Mouse (Mus musculus) liver, embryonic 14.5 days (tissue): ENCODE data around the gene Crlf2. TPM values are rescaled to one million over a fixed set of nuclear protein-coding genes. Genes with fewer than 3 reads are reported as not detected.

Experiments
- ATAC-seq: fragments of 200-750 bp; cut with Nextera tagmentation; 2 replicates; pipeline ENCODE4 v1.8.0; 2017; ENCODE audit warnings: moderate number of reproducible peaks, mild to moderate bottlenecking, moderate library complexity; ENCODE audit not compliant: insufficient read depth
- DNase-seq, 3 experiments: peaks; one replicate each; pipeline ENCODE4 v3.0.0-alpha.2; 2012 to 2013; ENCODE audit warnings: low read depth in 3 of 3, low spot score in 3 of 3
- H3K27ac ChIP-seq: fragments of 300-500 bp; sonication (generic); 2 replicates; pipeline ENCODE4 v1.5.1; 2014; ENCODE audit warnings: moderate library complexity, mild to moderate bottlenecking, control low read depth, inconsistent platforms
- H3K27me3 ChIP-seq: fragments of 300-500 bp; sonication (generic); 2 replicates; pipeline ENCODE4 v1.6.1; 2014; ENCODE audit warnings: mild to moderate bottlenecking, low read length, moderate library complexity; ENCODE audit not compliant: control insufficient read depth, insufficient read depth
- H3K36me3 ChIP-seq: fragments of 300-500 bp; sonication (generic); replicated peaks from 2 replicates; pipeline ENCODE4 v1.6.1; 2014; ENCODE audit warnings: low read depth; ENCODE audit not compliant: control insufficient read depth, insufficient read depth
- H3K4me1 ChIP-seq, 2 experiments: fragments of 200-500 bp in 1 of 2; fragments of 300-500 bp in 1 of 2; sonication (generic) in 1 of 2; replicated peaks; 2 replicates each; pipeline ENCODE4 v1.6.1; 2012 to 2014; ENCODE audit warnings: antibody characterized with exemption in 1 of 2, inconsistent platforms in 1 of 2, low read length in 1 of 2; ENCODE audit not compliant: control insufficient read depth in 2 of 2, insufficient read depth in 2 of 2
- H3K4me2 ChIP-seq: fragments of 300-500 bp; sonication (generic); 2 replicates; pipeline ENCODE4 v1.6.1; 2014; ENCODE audit warnings: low read depth, mild to moderate bottlenecking, control low read depth, moderate library complexity
- H3K4me3 ChIP-seq, 2 experiments: fragments of 200-500 bp in 1 of 2; fragments of 300-500 bp in 1 of 2; sonication (generic) in 1 of 2; 2 replicates each; pipeline ENCODE4 v1.5.1; 2012 to 2014; ENCODE audit warnings: low read depth in 2 of 2, low read length in 2 of 2, mild to moderate bottlenecking in 2 of 2, control low read depth in 1 of 2, inconsistent platforms in 1 of 2, moderate library complexity in 1 of 2; ENCODE audit not compliant: insufficient read depth in 1 of 2
- H3K9ac ChIP-seq: fragments of 300-500 bp; sonication (generic); replicated peaks from 2 replicates; pipeline ENCODE4 v1.6.1; 2014; ENCODE audit warnings: mild to moderate bottlenecking, control low read depth, moderate library complexity
- H3K9me3 ChIP-seq: fragments of 300-500 bp; sonication (generic); 2 replicates; pipeline ENCODE4 v1.6.1; 2016; ENCODE audit warnings: low read length, mixed read lengths; ENCODE audit not compliant: control insufficient read depth
- CTCF ChIP-seq: IDR thresholded peaks from 2 replicates; pipeline ENCODE4 v1.5.1; 2016; ENCODE audit warnings: antibody characterized with exemption, low read depth, control low read depth
- EP300 ChIP-seq: IDR thresholded peaks from 2 replicates; pipeline ENCODE4 v1.6.1; 2016; ENCODE audit warnings: antibody characterized with exemption, low read depth
- WGBS: fragments of 180-500 bp; shearing (Covaris S2); extraction: QIAGEN DNeasy Blood & Tissue Kit; methylation state at CpG from one replicate; pipeline ENCODE4 v1.1.7; 2014; ENCODE audit not compliant: insufficient replicate concordance; 5-methylcytosine and 5-hydroxymethylcytosine counted together
- polyA plus RNA-seq, 2 experiments: library from polyadenylated mRNA; depleted of rRNA in 1 of 2; stranded (reverse) in 1 of 2; unstranded in 1 of 2; fragments of >200 nt; fragmentation: Nextera tagmentation in 1 of 2; extraction: Ambion mirVana in 1 of 2; gene quantifications; 2 replicates each; pipeline versions ENCODE4 v1.2.1 to v1.2.3; 2012 to 2014

Gene Crlf2
- polyA plus RNA-seq, 2 experiments: 2.4 to 4.5 TPM

DNA sequence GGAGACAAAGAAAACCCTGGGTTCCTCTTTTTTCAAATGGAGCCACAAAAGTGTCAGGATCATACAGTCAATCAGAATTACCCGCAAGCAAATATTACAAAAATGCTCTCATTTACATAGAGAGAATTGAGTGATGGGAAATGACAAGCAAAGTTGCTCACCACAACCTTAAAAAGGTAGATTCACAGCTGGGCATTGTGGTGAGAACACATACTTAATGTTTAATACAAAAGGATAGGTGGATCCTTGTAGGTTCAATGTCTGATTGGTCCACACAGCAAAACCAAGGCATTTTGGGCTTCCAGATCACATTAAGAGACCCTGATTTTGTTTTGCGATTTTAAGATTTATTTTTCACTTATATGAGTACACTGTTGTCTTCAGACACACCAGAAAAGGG, 11.7 kb downstream of the Crlf2 start:
- DNase-seq: no peak

GRCm38 (mm10) chr5:109509679-109510078, 49.1 kb downstream of the Crlf2 start:
- H3K27ac ChIP-seq: no peak overlapping the region
- ATAC-seq: no peak
- DNase-seq: no peak
- H3K9ac ChIP-seq: no peak overlapping the region
- H3K36me3 ChIP-seq: no peaks in the 10 kb centered on the region
- H3K4me2 ChIP-seq: no peak overlapping the region
- no peak overlapping the region for H3K4me3 ChIP-seq
- no peaks in the 10 kb centered on the region for H3K9me3 ChIP-seq
- no peaks in the 10 kb centered on the region for H3K4me1 ChIP-seq
- no peaks in the 10 kb centered on the region for H3K27me3 ChIP-seq
- TF ChIP-seq EP300 (no peak), CTCF (no peak)

More for the DNA sequence above, 11.7 kb downstream of the Crlf2 start:
- no peak overlapping the region for H3K9ac ChIP-seq
- H3K9me3 ChIP-seq: peaks cover 9% of the 10 kb centered on the region
- TF ChIP-seq CTCF: no peak
- no peak for TF ChIP-seq EP300
- no peak overlapping the region for H3K4me2 ChIP-seq
- no peaks in the 10 kb centered on the region for H3K36me3 ChIP-seq
- H3K27ac ChIP-seq: no peak overlapping the region
- H3K27me3 ChIP-seq: no peaks in the 10 kb centered on the region
- H3K4me1 ChIP-seq: no peaks in the 10 kb centered on the region
- H3K4me3 ChIP-seq: no peak overlapping the region
- WGBS: 54% methylated on average over 2 of the region's 2 CpGs
- no peak for ATAC-seq

- Histone ChIP-seq H3K4me1 (no peaks in the 10 kb centered on the region), H3K27me3 (no peaks in the 10 kb centered on the region), H3K36me3 (no peaks in the 10 kb centered on the region), H3K4me2 (no peak overlapping the region), H3K9ac (no peak overlapping the region), H3K9me3 (no peaks in the 10 kb centered on the region), H3K27ac (no peak overlapping the region), H3K4me3 (no peak overlapping the region)
- DNase-seq (peak in 1 of 3 experiments; percentile 3), ATAC-seq (no peak)
- no peak for TF ChIP-seq EP300
- TF ChIP-seq CTCF: peak; percentile 43; the same call in 1 of the 2 replicates
- 0% methylated on average over 1 of the region's 1 CpGs for WGBS
These were observed 52.1 kb downstream of the Crlf2 start for GRCm38 (mm10) chr5:109506729-109507128.

Other genes with a start within 250 kb of the Crlf2 start
- gene Vmn2r16, start 228.8 kb downstream of the Crlf2 start, polyA plus RNA-seq (2012; rRNA removed): not detected in 2 replicates
- not detected in 2 replicates for gene Vmn2r16, start 228.8 kb downstream of the Crlf2 start, polyA plus RNA-seq (2014; fragmentation: Nextera tagmentation; extraction: Ambion mirVana)
- not detected in 2 replicates for gene Vmn2r17, start 139.3 kb downstream of the Crlf2 start, polyA plus RNA-seq (2012; rRNA removed)
- not detected in 2 replicates for gene Vmn2r17, start 139.3 kb downstream of the Crlf2 start, polyA plus RNA-seq (2014; fragmentation: Nextera tagmentation; extraction: Ambion mirVana)
- 0.12 and 0.26 TPM in 2 replicates for gene 5430403G16Rik, start 132.0 kb upstream of the Crlf2 start, polyA plus RNA-seq (2012; rRNA removed)
- 0.27 and 0.43 TPM in 2 replicates for gene 5430403G16Rik, start 132.0 kb upstream of the Crlf2 start, polyA plus RNA-seq (2014; fragmentation: Nextera tagmentation; extraction: Ambion mirVana)
- gene 4930522L14Rik, start 192.9 kb upstream of the Crlf2 start, polyA plus RNA-seq (2012; rRNA removed): 1.5 and 2.3 TPM in 2 replicates
- 4.6 TPM in 2 replicates for gene 4930522L14Rik, start 192.9 kb upstream of the Crlf2 start, polyA plus RNA-seq (2014; fragmentation: Nextera tagmentation; extraction: Ambion mirVana)